Mouse (Mus musculus) G1E-ER4 (cell line): Measurements from ENCODE around the gene Psmb11. TPM values are rescaled to one million over a fixed set of nuclear protein-coding genes. Genes with fewer than 3 reads are reported as not detected.

Experiments used
- GATA1 ChIP-seq: IDR thresholded peaks from one replicate; pipeline ENCODE4 v1.8.0; 2012; ENCODE audit warnings: low read length, inconsistent platforms
- polyA plus RNA-seq: library from polyadenylated mRNA; stranded (reverse); fragments of >175 nt; gene quantifications from 2 replicates; pipeline ENCODE4 v1.2.3, GENCODE M21; 2012

Gene Psmb11
- polyA plus RNA-seq, 1 experiment = not detected

DNA sequence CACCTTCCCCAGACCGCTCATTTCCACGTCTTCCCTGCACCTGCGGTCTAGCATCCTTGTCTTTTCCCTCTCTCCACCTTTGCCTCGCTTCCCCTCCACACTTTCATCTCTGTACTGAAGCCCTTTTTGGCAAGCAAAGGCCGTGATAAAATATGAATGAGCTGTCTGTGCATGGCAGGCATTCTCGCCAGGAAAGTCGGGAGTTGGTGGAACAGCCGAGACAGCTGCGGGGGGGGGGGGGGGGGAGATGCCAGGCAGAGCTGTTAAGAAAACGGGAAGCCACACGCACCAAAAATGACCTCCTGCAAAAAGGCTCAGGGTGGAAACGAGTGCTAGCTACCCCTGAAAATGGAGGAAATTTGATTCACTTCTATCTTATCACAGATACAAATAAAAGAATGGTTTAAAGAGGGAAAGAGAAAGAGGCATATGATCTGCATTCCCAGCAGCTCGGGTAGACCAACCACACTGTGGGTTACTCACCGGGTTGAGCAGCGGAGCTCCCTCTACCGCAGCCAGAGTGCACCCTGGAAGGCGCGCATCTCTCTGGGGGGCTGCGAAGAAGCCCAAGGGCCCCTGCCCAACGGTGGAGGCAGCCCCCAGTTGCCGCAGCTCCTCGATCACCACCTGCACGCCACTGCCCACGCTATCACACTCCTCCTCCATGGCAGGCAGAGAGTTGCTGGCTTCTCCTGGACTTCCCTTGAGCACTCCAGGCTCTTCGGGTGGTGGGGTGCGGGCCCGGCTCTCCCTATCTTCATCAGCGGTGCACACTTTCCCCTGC is 26.4 kb upstream of the Psmb11 start:
- TF ChIP-seq GATA1 = no peak

DNA sequence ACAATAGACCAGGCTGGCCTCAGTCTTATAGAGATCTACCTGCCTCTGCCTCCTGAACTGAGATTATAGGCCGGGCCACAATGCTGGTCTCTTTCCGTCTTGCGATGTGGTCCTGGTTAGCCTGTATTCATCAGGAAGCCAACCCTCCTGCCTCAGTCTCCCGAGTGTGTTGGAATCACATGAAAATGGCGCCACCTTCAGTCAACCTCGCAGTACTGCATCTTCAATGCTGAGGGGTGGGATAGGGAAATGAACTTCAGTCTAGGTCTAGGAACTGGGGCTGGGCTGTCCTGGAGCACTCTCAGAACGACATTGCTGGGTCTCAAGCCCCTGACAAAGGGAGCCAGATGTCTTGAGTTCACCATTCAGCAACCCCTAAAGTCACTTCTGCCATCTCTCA is 24.1 kb upstream of the Psmb11 start:
- no peak for TF ChIP-seq GATA1

DNA sequence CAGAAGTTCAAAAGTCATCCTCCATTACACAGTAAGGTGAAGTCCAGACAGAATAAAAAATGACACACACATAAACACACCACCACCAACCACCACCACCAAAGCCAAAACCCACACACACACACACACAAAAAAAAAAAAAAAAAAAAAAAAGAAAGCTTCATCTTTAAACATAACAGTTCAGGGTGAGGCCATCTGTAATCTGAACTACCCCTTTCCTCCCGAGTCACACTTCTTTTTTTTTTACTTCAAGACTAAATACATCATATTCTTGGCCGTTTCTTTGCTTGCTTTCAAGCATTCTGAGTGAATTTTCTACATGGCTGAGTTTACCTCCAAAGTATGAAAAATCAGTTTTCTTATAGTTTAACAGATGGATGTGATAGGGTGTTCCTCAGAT is 19.6 kb upstream of the Psmb11 start:
- TF ChIP-seq GATA1 = no peak

DNA sequence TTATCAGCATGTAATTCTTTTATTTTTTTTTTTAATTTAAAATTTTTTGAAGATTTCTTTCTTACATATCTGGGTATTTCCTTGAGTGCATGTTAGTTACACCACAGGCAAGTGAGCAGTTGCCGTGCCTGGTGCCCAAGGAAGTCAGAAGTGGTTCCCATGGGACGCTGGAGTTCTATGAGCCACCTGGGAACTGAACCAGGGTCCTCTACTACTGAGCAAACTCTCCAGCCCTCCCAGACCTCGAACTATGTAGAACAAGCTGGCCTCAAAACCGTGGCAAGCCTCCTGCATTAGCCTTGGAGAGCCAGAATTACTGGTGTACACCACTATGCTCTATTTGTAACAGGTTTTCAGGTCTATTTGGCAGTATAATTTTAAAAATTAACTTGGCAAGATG is 18.6 kb upstream of the Psmb11 start:
- TF ChIP-seq GATA1 = no peak

DNA sequence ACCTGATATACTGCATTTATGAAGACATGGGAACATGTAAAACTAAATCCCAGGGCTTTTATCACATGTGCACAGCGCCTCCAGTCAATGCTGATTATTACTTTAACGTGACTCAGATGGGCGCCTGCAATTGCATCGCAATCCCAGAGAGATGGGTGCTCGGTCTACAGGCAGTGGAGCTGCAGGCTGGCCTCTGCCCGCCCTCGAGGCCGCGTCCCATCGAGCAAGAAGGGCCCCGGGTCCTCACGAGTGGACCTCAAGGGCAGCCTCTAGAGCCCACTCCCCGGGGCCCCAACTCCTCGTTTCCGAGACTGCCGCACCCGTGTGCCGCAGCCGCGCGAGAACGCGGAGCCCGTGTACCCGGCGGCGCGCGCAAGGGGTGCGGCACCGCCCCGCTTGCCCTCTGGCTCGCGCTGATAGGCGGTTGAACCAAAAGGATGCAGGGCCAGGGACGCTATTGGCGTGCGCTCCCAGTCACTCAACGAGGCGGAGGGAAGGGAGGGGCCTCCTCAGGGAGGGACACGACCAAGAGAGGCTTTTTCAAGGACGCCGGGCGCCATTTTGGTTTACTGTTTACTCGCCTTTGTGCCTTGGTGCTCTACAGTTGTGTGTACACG is 18.1 kb upstream of the Psmb11 start:
- TF ChIP-seq GATA1 = no peak

DNA sequence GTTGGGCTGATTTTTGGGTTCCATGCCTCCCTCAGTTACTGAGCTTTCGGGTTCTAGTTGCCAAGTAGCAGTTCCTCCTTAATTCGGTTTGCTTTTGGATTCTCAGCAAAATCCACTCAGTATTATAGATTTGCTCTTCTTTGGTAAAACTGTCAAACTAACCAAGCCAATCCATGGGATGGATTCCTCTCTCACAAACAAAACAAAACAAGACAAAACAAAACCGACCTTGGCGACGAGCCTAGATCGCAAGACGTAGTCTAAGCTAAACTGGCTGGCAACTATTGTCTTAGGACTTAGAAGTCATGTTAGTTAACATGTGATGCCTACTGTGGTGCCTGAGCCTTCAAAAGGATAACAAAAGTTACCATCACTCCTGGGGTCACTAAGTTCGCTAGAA is 17.5 kb upstream of the Psmb11 start:
- no peak for TF ChIP-seq GATA1

DNA sequence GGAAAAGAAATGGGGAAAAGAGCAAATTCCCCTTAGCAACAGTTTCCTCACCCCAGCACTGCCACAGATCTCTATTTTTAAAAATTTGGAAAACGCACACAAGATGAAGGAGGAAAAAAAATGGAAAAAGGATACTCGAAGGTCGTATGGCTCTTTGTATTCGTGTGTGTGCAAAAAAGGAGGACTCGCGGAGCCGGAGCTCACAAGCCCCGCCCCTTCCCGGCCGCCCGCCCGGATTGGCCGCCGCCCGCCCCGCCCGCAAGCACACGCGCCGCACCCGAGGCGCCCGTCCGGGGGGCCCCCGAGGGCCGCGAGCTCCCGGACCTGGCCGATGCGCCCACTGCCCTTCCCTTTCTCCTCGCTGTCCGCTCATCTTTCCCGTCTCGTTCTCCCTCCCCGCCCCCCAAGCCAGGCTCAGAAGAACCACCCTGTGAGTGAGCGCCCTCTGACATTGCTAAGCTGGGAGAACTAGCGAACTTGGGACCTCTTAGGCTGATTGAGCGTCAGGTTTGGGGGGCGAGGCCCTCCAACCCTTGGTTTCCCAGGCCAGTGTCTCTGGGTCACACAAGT is 15.4 kb upstream of the Psmb11 start, which contains the start of gene 4931414P19Rik:
TSS of gene 4931414P19Rik (minus strand) at position 242 of the 570 bp plus-strand sequence.
- TF ChIP-seq GATA1 = no peak

DNA sequence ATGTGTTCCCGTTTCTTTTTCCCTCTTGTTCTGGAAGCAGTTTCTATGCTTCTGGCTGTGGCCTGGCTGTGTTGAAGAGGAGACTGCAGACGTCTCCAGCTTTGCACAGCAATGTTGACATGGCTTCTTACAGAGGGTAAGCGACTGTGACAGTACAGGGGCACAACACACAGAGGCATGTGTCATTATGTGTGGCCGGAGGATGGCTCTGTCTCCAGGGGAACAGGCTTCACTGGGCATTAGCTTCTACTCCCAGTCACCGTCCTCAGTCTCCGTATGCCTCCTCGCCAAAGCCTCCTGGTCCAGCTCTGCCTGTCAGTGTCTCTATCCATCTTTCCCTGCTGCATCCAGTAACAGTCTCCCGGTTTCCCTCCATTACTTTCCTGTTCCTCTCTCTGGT is 14.0 kb upstream of the Psmb11 start:
- TF ChIP-seq GATA1 = no peak

DNA sequence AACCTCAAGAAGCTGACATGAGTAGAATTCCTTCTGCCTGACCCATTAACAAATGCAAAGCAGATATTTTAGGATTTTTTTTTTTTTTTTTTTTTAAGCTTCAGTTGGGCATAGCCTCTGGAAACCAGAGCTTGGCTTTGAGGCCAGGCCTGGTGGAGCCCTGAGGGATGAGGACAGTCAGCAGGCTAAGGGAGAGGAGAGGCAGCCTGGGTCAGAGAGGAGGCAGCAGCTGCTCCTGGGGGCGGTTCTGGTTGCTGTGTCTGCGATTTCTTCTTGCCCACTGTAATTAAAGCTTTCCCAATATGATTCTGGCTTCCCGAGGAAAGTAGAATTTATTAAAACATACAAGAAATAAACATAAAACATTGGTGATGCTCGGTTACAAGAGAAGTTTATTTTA is 12.0 kb upstream of the Psmb11 start:
- no peak for TF ChIP-seq GATA1

DNA sequence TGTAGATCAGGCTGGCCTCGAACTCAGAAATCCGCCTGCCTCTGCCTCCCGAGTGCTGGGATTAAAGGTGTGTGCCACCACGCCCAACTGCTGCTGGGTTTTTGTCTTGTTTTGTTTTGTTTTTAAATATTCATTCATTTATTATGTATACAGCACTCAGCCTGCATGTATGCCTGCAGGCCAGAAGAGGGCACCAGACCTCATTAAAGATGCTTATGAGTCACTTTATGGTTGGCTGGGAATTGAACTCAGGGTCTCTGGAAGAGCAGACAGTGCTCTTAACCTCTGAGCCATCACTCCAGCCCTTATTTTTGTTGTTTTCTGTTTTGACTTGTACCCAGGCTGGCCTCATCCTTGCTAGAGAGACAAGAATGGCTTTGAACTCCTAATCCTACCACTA is 11.3 kb upstream of the Psmb11 start:
- TF ChIP-seq GATA1 = no peak

DNA sequence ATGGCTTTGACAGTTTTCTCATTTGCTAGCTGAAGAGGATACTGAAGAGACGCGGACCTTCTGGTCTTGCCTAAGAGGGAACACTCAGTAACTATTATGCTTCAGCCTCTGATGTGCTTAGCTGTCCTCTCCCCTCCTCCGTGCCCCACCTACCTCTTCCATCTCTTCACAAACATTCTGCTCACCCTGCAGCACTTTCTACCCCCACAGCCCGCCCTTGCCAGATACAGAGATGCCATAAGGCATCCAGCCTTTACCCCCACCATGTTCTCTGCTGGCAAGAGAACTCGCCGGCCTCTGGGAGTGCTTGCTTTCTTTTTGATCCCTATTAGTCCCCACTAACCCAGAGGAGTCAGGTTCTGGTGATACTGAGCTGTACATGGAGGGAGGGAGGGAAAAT is 10.6 kb upstream of the Psmb11 start:
- no peak for TF ChIP-seq GATA1

DNA sequence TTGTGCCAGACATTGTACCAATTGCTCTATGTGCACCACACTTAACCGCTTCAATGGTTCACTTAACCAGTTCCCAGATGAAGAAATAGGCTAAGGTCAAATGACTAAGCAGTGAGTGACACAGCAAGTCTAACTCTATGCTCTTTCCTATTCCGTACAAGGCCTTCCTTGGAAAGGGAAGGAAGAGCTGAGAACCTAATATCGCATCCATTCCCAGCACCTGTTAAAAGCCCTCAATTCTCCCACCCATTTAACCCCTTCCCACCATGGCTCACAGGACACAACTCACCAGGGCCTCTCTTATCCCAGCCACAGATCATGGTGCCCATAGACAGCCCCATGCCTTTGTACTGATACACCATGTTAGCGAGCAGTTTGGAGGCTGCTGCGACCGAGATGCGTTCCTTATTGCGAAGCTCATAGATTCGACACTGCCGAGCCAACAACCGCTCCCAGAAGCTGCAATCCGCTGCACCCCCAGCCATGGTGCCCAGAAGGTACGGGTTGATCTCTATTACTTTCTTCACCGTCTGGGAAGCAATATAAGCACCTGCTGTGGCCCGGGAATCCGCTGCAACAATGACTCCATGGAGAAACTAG is 4.9 kb upstream of the Psmb11 start:
- TF ChIP-seq GATA1 = no peak

DNA sequence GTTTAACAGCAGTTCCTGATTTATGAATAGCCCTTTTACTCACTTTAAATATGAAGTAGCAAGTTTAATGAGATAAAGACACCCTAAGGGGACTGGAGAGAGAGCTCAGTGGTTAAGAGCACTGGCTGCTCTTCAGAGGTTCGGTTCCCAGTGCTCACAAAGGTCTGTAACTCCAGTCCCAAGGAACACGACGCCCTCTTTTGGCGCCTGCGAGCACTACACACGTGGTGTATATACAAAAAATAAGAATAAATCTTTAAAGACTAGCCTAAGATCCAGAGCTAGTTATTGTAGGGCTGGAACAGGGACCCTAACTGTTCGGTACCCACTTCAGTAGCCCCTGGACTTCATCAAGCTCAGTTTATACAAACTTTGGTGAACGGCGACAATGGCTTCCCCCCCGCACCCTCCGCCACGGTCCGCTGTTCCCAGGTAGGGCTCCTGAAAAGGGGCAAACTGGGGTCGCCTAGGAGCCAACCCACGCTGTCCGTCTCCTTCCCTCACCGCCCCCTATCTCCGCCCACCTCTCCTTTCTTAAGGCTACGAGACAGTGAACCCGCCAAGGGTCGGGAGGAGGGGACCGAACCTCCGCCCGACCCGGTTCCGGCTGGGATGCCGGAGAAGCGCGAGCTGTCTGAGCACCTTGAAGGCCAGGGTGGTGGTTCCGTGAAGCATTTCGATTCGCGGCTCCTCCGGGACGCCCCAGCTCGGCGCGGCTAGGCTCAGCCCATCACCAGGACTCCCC is 3.9 kb upstream of the Psmb11 start:
- TF ChIP-seq GATA1 = no peak

DNA sequence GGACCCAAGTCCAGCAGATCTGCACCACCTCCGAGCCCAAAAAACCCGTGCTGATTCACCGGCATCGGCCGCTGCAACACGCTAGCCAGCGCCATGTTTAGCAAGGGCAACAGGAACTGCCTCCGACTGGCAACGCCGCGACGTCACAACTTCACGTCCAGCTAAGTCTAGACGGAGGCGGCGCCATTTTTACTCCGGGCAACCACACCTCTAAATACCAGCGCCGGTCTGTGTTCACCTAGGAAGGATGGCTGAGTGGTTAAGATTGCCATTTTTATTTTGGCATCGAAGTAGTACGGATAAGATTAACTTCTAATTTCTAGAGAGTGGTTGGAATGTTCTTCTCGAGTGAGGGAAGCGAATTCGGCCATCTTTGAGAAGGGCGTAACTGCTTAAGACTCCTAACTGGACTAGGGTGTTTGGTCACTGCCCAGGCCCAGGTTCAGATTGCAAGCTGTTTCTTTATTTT is 3.3 kb upstream of the Psmb11 start, which contains the start of gene Psmb5:
TSS of gene Psmb5 (minus strand) at position 126 of the 469 bp plus-strand sequence.
- TF ChIP-seq GATA1 = no peak

DNA sequence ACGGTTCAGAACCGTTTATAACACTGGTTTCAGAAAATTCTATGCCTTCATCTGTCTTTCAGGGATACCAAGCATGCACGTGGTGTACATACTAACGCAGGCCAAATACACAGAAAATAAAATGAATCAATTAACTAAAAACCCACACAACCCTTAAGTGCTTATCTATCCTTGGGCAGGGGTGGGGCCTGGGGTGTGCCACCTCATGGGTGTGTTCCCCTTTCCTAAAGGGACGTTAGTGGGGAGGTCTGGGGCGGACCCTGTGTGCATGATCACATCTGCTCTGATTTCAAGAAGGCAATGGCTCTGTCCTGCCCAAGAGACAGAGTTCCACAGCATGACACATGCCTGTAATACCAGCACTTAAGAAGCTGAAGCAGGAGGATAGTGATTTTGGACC is 2.1 kb downstream of the Psmb11 start:
- TF ChIP-seq GATA1 = no peak
